Mouse (Mus musculus): ENCODE results near the gene Lime1. TPM values are rescaled to one million over a fixed set of nuclear protein-coding genes. Genes with fewer than 3 reads are reported as not detected.

Gene Lime1
- total RNA-seq (2014; rRNA removed; ENCODE audit: low replicate concordance) (11.1 and 21.1 TPM in 2 replicates), polyA plus RNA-seq (2015; fragmentation: Nextera tagmentation; extraction: Ambion mirVana) (5.9 and 7.6 TPM in 2 replicates)

GRCm38 (mm10) chr2:181379778-181380177, at the start of gene Lime1:
Lime1 (plus strand) TSS chr2:181380078.
- no peaks in the 10 kb centered on the region for H3K27me3 ChIP-seq (ENCODE audit: control insufficient read depth, insufficient read depth, low read length)
- H3K4me3 ChIP-seq (ENCODE audit: low read depth, low read length): no peak within 1 kb of the TSS
- H3K4me2 ChIP-seq (ENCODE audit: low read depth, low read length): no peak within 1 kb of the TSS
- no peak within 1 kb of the TSS for H3K9ac ChIP-seq (replicated peaks; ENCODE audit: low read depth, low read length)
- H3K27ac ChIP-seq (ENCODE audit: low read depth): no peak within 1 kb of the TSS
- WGBS: 92% methylated on average over 12 of the region's 12 CpGs
- no peaks in the 10 kb centered on the region for H3K9me3 ChIP-seq (replicated peaks; ENCODE audit: control insufficient read depth, low read length)
- ATAC-seq (ENCODE audit: insufficient read depth, low read depth) (no peak), DNase-seq (ENCODE audit: low spot score) (no peak)
- H3K4me1 ChIP-seq (ENCODE audit: control insufficient read depth, insufficient read depth): no peaks in the 10 kb centered on the region
- TF ChIP-seq EP300 (IDR thresholded peaks at IDR 0.05; ENCODE audit: low read depth) (no peak), CTCF (IDR thresholded peaks at IDR 0.05; ENCODE audit: low read depth) (no peak)
- H3K36me3 ChIP-seq (replicated peaks; ENCODE audit: control insufficient read depth, insufficient read depth, low read length): peaks cover 59% of the 10 kb centered on the region

- H3K9ac ChIP-seq (replicated peaks; ENCODE audit: low read depth, low read length): no peak overlapping the region
- no peaks in the 10 kb centered on the region for H3K27me3 ChIP-seq (ENCODE audit: control insufficient read depth, insufficient read depth, low read length)
- H3K9me3 ChIP-seq (replicated peaks; ENCODE audit: control insufficient read depth, low read length): no peaks in the 10 kb centered on the region
- H3K4me2 ChIP-seq (ENCODE audit: low read depth, low read length): no peak overlapping the region
- H3K36me3 ChIP-seq (replicated peaks; ENCODE audit: control insufficient read depth, insufficient read depth, low read length): peaks cover 71% of the 10 kb centered on the region
- ATAC-seq (ENCODE audit: insufficient read depth, low read depth) (no peak), DNase-seq (ENCODE audit: low spot score) (no peak)
- TF ChIP-seq EP300 (IDR thresholded peaks at IDR 0.05; ENCODE audit: low read depth): no peak
- TF ChIP-seq CTCF (IDR thresholded peaks at IDR 0.05; ENCODE audit: low read depth): no peak
- H3K4me3 ChIP-seq (ENCODE audit: low read depth, low read length): no peak overlapping the region
- H3K4me1 ChIP-seq (ENCODE audit: control insufficient read depth, insufficient read depth): no peaks in the 10 kb centered on the region
- H3K27ac ChIP-seq (ENCODE audit: low read depth): no peak overlapping the region
These were observed 47.3 kb upstream of the Lime1 start for GRCm38 (mm10) chr2:181332542-181332941.

- no peaks in the 10 kb centered on the region for H3K4me1 ChIP-seq (ENCODE audit: control insufficient read depth, insufficient read depth)
- DNase-seq (ENCODE audit: low spot score) (peak; percentile 29), ATAC-seq (ENCODE audit: insufficient read depth, low read depth) (peak; percentile 64)
- WGBS: 64% methylated on average over 3 of the region's 3 CpGs
- peaks cover 71% of the 10 kb centered on the region for H3K36me3 ChIP-seq (replicated peaks; ENCODE audit: control insufficient read depth, insufficient read depth, low read length)
- TF ChIP-seq EP300 (IDR thresholded peaks at IDR 0.05; ENCODE audit: low read depth): no peak
- TF ChIP-seq CTCF (IDR thresholded peaks at IDR 0.05; ENCODE audit: low read depth): peak; percentile 70
- H3K27ac ChIP-seq (ENCODE audit: low read depth): no peak overlapping the region
- no peak overlapping the region for H3K9ac ChIP-seq (replicated peaks; ENCODE audit: low read depth, low read length)
- no peaks in the 10 kb centered on the region for H3K9me3 ChIP-seq (replicated peaks; ENCODE audit: control insufficient read depth, low read length)
- H3K4me2 ChIP-seq (ENCODE audit: low read depth, low read length): no peak overlapping the region
- no peaks in the 10 kb centered on the region for H3K27me3 ChIP-seq (ENCODE audit: control insufficient read depth, insufficient read depth, low read length)
- H3K4me3 ChIP-seq (ENCODE audit: low read depth, low read length): no peak overlapping the region
These were observed 45.9 kb upstream of the Lime1 start for GRCm38 (mm10) chr2:181334023-181334422.

GRCm38 (mm10) chr2:181340426-181340825, 39.5 kb upstream of the Lime1 start:
- Histone ChIP-seq H3K4me2 (ENCODE audit: low read depth, low read length) (no peak overlapping the region), H3K27ac (ENCODE audit: low read depth) (no peak overlapping the region), H3K27me3 (ENCODE audit: control insufficient read depth, insufficient read depth, low read length) (no peaks in the 10 kb centered on the region), H3K4me1 (ENCODE audit: control insufficient read depth, insufficient read depth) (peaks cover 11% of the 10 kb centered on the region), H3K36me3 (replicated peaks; ENCODE audit: control insufficient read depth, insufficient read depth, low read length) (peaks cover 60% of the 10 kb centered on the region), H3K9me3 (replicated peaks; ENCODE audit: control insufficient read depth, low read length) (no peaks in the 10 kb centered on the region), H3K9ac (replicated peaks; ENCODE audit: low read depth, low read length) (no peak overlapping the region), H3K4me3 (ENCODE audit: low read depth, low read length) (no peak overlapping the region)
- ATAC-seq (ENCODE audit: insufficient read depth, low read depth) (no peak), DNase-seq (ENCODE audit: low spot score) (no peak)
- no peak for TF ChIP-seq CTCF (IDR thresholded peaks at IDR 0.05; ENCODE audit: low read depth)
- no peak for TF ChIP-seq EP300 (IDR thresholded peaks at IDR 0.05; ENCODE audit: low read depth)
- WGBS: 85% methylated on average over 4 of the region's 4 CpGs

- no peak overlapping the region for H3K4me3 ChIP-seq (ENCODE audit: low read depth, low read length)
- H3K27me3 ChIP-seq (ENCODE audit: control insufficient read depth, insufficient read depth, low read length): no peaks in the 10 kb centered on the region
- peak overlapping the region; percentile 38; the same call in 1 of the 2 replicates for H3K27ac ChIP-seq (ENCODE audit: low read depth)
- no peak overlapping the region for H3K9ac ChIP-seq (replicated peaks; ENCODE audit: low read depth, low read length)
- TF ChIP-seq EP300 (IDR thresholded peaks at IDR 0.05; ENCODE audit: low read depth) (no peak), CTCF (IDR thresholded peaks at IDR 0.05; ENCODE audit: low read depth) (no peak)
- peaks cover 11% of the 10 kb centered on the region for H3K4me1 ChIP-seq (ENCODE audit: control insufficient read depth, insufficient read depth)
- WGBS: 19% methylated on average over 6 of the region's 6 CpGs
- peaks cover 58% of the 10 kb centered on the region for H3K36me3 ChIP-seq (replicated peaks; ENCODE audit: control insufficient read depth, insufficient read depth, low read length)
- no peak overlapping the region for H3K4me2 ChIP-seq (ENCODE audit: low read depth, low read length)
- peak; percentile 32 for DNase-seq (ENCODE audit: low spot score)
- ATAC-seq (ENCODE audit: insufficient read depth, low read depth): peak; percentile 87
- no peaks in the 10 kb centered on the region for H3K9me3 ChIP-seq (replicated peaks; ENCODE audit: control insufficient read depth, low read length)
These were observed 37.1 kb upstream of the Lime1 start for GRCm38 (mm10) chr2:181342766-181343165.

- H3K4me1 ChIP-seq (ENCODE audit: control insufficient read depth, insufficient read depth): no peaks in the 10 kb centered on the region
- no peaks in the 10 kb centered on the region for H3K9me3 ChIP-seq (replicated peaks; ENCODE audit: control insufficient read depth, low read length)
- no peak overlapping the region for H3K4me3 ChIP-seq (ENCODE audit: low read depth, low read length)
- H3K4me2 ChIP-seq (ENCODE audit: low read depth, low read length): no peak overlapping the region
- no peak for DNase-seq (ENCODE audit: low spot score)
- no peak overlapping the region for H3K9ac ChIP-seq (replicated peaks; ENCODE audit: low read depth, low read length)
- no peak overlapping the region for H3K27ac ChIP-seq (ENCODE audit: low read depth)
- no peak for ATAC-seq (ENCODE audit: insufficient read depth, low read depth)
- TF ChIP-seq CTCF (IDR thresholded peaks at IDR 0.05; ENCODE audit: low read depth): no peak
- TF ChIP-seq EP300 (IDR thresholded peaks at IDR 0.05; ENCODE audit: low read depth): no peak
- H3K27me3 ChIP-seq (ENCODE audit: control insufficient read depth, insufficient read depth, low read length): no peaks in the 10 kb centered on the region
- WGBS: 75% methylated on average over 3 of the region's 3 CpGs
- peaks cover 81% of the 10 kb centered on the region for H3K36me3 ChIP-seq (replicated peaks; ENCODE audit: control insufficient read depth, insufficient read depth, low read length)
These were observed 23.1 kb upstream of the Lime1 start for GRCm38 (mm10) chr2:181356780-181357179.

All from heart, postnatal 0 days (tissue).